Mouse (Mus musculus): ENCODE data around the gene Nfatc2. TPM values are rescaled to one million over a fixed set of nuclear protein-coding genes. Genes with fewer than 3 reads are reported as not detected.

The Nfatc2 gene
- total RNA-seq, 2 experiments from 2014 or later, result 18.6 to 20.5 TPM

DNA sequence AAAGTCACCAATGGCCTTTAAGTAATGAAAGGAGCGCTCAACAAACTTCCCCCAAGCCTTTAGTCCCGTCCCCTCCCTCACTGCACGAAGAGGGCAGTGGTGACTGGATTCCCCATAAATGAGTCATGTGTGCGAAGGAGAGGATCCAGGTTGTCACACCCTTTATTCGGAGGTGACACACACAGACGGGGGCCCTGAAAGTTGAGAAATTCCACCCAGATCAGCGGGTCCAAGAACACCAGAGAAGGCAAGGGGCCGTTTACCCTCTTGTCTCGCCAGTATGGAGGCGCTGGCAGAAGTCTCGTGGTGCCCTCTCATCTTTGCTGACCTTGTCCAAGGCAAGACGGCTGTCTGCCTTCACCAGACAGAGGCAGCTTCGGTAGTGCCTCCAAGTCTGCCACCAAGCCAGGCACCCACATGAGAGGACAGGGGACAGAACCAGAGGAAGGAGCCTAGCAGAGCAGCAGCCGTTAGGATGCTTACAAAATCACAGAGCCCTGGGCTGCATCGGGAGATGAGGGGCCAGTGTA is 21.8 kb downstream of the Nfatc2 start:
- no peak for DNase-seq (ENCODE audit: low spot score in 2 of 2)

DNA sequence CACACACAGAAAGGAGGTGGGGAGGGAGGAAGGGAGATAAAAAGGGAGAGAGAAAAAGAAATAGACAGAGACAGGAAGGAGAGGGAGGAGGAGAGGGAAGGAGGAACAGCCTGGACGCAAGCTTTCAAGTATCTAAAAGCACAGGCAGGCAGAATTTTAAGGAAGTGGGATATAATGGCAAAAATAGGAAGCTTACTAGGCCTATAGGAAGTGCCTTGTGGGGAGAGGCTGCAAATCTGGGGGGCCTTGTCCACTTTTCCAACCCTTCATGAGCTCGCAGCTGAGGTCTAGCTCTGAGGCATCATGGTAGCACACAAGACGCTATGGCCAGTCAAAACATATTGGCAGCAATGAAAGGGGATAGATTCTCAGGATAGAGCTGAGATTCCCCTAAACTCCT is 22.3 kb downstream of the Nfatc2 start:
- no peak for DNase-seq (ENCODE audit: low spot score in 2 of 2)

DNA sequence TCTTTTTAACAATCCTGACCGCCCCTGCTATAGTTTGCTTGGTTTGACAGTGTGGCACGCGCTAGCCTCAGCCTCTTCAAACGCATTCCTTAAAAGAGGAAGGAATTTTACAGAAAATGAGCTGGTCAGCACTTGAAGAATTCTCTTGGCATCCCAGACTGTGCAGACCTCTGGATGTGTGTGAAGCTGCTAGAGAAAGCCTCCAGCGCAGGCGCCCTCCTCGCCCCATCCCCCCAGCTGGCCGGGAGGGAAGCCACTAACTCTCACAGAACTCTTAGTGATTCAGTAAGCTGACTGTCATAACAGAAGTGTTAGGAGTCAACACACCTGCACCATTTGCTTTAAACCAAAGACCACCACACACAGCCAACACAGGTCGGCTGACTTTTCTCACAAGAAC is 23.3 kb downstream of the Nfatc2 start:
- DNase-seq (ENCODE audit: low spot score in 2 of 2), result no peak

- no peak for DNase-seq (ENCODE audit: low spot score in 2 of 2)
Measured at GRCm38 (mm10) chr2:168577381-168577780, 24.1 kb downstream of the Nfatc2 start.

- DNase-seq (ENCODE audit: low spot score in 2 of 2), result no peak
Measured at GRCm38 (mm10) chr2:168575834-168576233, 25.6 kb downstream of the Nfatc2 start.

- no peak for DNase-seq (ENCODE audit: low spot score in 2 of 2)
Measured at GRCm38 (mm10) chr2:168574934-168575333, 26.5 kb downstream of the Nfatc2 start.

DNA sequence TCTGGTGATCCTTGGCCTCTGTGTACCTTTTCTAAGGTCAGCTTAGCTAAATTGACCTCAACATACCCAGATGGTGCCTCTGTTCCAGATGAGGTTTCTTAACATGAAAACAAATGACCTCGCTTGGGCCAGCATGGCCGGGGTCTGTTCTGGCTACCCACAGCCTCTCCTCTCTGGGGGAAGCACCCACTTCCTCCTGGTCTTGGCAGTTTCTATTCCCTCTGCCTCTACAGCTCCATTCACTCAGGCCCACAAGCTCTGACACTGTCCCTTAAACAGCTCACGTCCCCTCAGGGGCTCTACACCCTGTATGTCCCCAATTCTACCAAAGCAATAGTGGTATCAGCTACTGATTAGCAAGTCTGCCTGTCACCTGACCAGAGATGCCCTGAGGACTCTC is 27.6 kb downstream of the Nfatc2 start:
- no peak for DNase-seq (ENCODE audit: low spot score in 2 of 2)

DNA sequence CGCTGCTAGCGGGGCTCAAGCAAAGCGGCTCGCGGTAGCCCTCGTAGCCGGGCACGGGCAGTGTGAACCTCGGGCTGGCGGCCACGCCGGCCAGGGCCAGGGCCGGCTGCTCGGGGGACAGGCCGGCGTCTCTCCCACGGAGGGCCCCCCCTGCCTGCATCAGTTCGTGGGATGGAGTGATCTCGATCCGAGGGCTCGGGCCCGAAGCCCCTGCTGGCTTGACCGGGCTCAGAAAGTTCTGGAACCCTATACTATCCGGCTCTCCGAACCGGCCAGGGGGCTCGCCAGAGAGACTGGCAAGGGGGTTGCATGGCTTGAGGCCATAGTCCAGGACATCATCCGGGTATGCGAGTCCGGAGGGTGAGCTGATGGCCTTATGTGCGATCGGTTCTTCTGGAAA is 30.2 kb downstream of the Nfatc2 start:
- DNase-seq (ENCODE audit: low spot score in 2 of 2), result no peak

DNA sequence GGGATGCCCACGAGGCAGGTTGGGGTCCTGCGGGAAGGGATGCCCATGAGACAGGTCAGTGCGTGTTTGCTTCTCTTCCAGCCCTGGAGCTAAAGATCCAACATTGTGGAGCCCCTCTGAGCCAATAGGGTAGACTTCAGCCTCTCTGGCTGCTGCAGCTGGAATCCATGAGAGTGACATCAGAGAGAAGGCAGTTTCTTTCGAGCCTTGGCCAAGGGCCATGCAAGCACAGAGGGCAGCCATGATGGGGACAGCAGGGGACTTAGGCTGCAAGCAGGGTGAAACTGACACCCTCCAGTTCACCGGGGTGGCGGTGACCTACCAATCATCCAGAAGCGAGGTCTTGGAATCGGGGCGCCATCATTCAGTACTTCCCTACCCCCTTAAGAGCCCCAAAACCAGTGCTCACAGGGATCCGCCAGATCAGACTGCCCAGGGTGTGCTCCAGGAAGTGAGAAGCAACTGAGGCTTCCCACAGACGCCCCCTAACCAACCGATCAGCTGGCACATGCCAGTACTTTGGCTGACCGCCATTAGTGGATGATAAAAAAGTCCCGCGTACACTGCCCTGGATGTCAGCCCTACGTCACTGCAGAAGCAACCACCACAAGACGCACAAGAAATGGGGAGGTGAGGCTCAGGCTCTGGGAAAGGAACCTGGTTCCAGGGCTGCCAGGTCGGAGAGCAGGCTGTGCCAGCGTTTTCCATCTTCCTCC is 35.8 kb downstream of the Nfatc2 start:
- no peak for DNase-seq (ENCODE audit: low spot score in 2 of 2)

GRCm38 (mm10) chr2:168563184-168563583 is 38.3 kb downstream of the Nfatc2 start:
- DNase-seq (ENCODE audit: low spot score in 2 of 2), result no peak

GRCm38 (mm10) chr2:168557035-168557434 is 44.4 kb downstream of the Nfatc2 start:
- DNase-seq (ENCODE audit: low spot score in 2 of 2), result no peak

DNA sequence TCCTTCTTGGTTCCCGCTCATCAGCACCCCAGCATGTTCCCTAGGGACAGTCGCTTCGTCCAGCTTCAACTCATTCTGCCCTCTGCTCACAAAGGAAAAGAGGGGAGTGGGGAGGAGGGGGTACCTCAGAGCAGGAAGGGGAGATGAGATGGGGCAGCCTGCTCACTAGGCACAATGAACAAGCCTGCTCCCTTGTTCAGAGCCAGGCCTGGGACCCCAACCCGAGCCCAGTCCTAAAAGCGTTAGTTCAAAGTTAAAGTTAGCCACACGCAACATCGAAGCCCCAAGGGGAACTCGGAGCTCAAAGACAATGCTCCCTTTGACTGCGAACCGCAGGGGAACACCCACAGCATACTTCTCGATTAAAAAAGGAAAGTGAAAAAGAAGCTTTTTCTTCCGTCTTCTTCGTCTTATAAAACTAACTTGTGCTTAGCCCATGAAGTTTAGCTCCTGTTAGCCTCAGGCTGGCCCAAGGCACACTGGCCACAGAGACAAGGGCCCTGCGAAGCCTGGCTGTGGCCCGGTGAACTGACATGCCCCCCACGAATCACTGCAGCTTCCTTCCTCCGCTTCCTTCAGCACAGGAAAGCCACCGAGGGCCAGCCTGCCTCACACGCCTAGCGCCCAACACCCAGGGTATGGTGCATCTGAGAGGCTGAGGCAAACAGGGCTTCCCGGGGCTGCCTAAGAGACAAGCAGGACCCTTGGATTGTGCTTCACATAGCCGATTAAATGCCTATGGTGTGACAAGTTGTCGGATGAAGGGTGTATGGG is 45.4 kb downstream of the Nfatc2 start:
- DNase-seq (ENCODE audit: low spot score in 2 of 2), result no peak

DNA sequence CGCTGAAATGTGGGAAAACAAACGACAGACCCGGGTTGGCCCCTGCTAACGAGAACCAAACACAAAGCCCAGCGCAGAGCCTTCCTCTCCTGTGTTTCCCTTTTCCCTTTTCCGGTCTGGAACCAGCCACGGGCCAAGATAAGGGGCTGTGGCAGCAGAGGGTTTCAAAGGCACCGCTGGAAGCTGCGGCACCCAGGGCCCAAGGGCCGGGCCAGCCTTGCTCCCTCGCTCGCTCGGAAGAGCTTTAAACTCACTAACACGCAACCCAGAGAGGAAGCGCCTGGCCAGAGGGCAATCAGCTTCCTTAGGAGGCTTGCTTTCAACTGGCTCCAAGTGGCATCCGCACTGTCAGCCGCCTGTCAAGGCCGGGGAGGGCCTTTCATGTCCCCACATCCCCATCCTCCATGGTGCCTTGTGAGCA is 47.9 kb downstream of the Nfatc2 start:
- no peak for DNase-seq (ENCODE audit: low spot score in 2 of 2)

DNA sequence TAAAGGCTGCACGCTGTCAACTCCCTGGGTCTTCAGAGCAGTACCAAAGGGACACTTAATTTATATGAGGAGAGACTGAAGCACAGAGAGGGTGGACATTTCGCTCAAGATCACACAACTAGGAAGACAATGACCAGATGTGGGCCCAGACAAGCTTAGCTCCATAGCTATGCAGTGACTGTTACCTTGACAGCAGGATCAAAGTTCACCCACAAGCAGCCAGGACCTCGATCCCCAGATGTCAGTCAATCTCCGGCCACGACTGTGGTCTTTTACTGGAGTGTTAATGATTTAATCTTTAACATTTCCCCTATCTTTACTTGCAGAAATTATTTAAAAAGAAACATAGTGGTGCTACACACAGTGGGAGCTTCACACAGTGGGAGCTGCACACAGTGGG is 49.1 kb downstream of the Nfatc2 start:
- DNase-seq (ENCODE audit: low spot score in 2 of 2), result no peak

DNA sequence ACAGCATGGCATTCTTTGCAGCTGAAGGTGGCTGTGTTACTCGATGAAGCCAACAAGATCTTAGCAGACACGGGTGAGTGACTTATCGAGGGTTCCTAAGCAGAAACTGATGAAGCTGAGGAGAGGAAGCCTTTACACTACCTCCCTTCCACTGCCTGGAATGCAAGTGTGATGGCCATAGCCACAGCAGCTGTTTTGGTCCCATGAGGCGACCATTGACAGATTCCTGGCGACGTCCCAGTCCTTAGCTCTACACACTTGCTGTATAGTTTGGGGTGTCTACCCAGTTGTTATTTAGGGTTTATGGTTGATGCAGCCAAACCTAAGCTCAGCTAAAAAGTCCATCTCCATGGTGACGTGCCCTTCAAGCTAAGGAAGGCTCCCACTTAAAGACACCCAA is 50.2 kb downstream of the Nfatc2 start:
- no peak for DNase-seq (ENCODE audit: low spot score in 2 of 2)

- no peak for DNase-seq (ENCODE audit: low spot score in 2 of 2)
Measured at GRCm38 (mm10) chr2:168549326-168549725, 52.1 kb downstream of the Nfatc2 start.

- DNase-seq (ENCODE audit: low spot score in 2 of 2), result no peak
Measured at GRCm38 (mm10) chr2:168548008-168548407, 53.4 kb downstream of the Nfatc2 start.

GRCm38 (mm10) chr2:168545901-168546557 is 55.4 kb downstream of the Nfatc2 start:
- DNase-seq (ENCODE audit: low spot score in 2 of 2), result no peak

GRCm38 (mm10) chr2:168544102-168544501 is 57.4 kb downstream of the Nfatc2 start:
- DNase-seq (ENCODE audit: low spot score in 2 of 2), result peak; percentile 41 to 52

- no peak for DNase-seq (ENCODE audit: low spot score in 2 of 2)
Measured at GRCm38 (mm10) chr2:168543026-168543425, 58.4 kb downstream of the Nfatc2 start.

DNA sequence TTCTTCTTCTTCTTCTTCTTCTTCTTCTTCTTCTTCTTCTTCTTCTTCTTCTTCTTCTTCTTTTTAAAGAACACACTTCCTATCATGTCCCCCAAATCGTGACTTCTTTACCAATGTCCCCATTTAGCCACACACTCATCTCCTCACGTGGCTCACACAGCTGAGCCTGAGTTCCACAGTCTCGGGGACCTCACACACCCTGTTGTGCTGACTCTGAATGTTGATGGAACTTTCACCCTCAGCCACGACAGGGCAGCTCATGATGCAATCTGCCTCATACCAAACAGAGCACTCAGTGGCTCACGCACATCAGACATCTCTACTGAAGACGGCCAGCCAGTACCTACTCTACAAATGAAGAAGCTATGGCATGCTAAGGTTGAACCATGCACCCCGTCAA is 60.2 kb downstream of the Nfatc2 start:
- no peak for DNase-seq (ENCODE audit: low spot score in 2 of 2)

Data from layer of hippocampus, postnatal 10 days (tissue).